Mouse (Mus musculus): ENCODE measurements at regions not wholly inside any gene's neighbourhood (a gene's known extent, or its start where the extent isn't known, plus 50 kb on each side); places are given as distances from the start of the nearest gene placed in this dataset.
"Not testable (repeated sequence)": the region's sequence is repeated elsewhere in the genome, so short reads cannot be mapped to it uniquely, and the experiment has no call there.

DNA sequence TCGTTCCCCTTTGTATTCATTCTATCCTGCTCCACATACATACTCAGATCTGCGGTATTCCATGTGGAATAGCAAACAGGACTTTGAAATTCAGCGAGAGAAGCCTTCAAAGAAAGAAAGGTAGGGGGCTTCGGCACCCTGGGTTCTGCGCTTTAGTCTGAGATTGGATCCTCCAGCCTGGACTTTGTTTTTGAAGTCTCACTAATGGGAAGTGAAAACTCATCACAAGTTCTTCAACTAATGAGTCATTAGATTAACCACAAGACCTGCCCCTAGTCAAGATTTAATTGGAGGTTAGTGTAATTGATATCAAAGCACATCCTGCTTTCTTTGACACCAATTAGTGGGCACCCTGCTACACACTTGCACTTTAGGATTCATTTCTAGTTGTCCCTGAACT, 492.5 kb upstream of the Zfp960 start:
- DNase-seq (ENCODE audit: low spot score) = no peak

DNA sequence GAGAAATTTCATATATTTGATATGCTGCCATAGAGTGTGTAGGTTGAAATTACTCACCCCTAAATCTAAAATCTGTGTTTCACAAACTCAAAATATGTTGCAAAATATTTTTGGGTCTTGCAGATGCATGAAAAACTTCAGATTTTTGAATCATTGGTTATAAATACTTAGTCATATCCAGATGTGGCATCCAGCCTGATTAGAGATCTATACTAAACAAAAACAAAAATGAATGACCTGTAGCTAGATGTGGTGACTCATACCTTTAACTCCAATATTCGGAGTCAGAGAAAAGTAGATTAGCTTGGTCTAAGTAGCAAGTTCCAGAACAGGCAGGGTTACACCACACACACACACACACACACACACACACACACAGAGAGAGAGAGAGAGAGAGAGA, 475.1 kb upstream of the Zfp960 start:
- DNase-seq (ENCODE audit: low spot score) = no peak

DNA sequence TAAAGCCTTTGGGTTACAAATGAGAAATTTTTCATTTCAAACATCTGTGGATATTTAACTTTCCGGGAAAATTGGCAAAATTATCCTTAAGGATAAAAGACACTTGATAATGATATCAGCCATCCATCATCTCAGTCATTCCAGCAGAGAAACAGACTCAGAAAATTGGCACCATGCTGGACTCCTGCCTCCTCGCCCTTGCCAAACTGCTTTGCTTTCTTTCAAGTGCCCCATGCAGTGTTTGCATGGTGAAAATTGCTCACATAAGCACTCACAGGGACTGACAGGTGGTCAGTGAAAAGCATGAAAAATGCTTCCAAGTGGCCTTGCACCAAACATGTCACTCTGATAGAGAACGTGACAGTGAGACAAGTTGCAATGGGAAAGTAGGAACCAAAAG, 464.2 kb upstream of the Zfp960 start:
- DNase-seq (ENCODE audit: low spot score) = no peak

DNA sequence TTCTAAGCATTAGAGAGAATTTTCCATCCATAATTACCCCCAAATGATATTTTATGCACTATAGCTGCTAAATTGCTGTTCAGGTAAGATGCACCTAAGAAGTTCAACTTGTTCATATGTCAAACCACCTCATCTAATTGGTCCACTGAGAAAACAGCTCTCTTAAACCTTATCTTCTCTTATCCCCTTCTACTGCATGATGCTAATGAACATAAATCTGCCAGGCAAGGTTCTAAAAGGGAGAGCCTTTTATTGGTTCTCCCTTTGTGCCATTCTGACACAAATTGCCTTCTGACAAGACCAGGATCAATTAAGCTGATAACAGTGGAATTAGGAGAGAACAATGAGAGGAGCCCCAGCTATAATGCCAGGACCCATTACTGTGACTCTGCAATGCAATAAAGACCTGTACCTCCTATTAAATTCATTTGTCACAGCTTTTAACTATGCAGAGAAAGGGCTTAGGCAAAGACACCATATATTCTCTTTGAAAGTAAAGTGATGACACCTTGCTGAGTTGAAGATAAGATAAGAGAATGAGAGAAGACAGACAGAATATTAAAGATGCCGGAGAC, 451.4 kb upstream of the Zfp960 start:
- DNase-seq (ENCODE audit: low spot score) = no peak

DNA sequence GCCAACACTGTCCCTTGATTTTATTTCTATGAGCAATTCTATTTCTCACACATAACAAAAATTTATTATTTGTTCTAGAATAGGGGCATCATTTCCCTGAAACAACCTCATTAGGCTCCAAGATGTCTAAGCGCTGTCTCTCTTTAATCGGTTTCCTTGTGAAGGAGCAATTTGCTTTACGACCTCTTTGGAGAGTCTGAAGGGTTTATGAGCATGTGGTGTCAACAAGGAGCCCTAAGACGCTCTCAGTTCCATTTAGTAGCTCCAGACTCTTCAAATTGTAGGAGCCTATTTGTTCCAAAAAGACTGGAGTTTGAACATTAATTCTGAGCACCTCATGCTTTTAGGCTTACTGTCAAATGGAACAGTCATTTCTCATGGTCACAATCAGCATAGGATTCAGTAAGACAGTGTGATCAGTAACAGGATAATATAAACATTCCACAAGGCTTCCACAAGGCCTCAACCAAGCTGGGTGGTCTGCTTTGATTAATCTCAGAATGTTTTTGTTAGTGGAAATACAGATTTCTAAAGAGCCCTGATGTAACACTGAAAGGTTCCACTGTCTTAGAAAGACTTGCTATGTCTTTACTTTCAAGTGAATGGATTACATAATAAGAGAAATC, 441.9 kb upstream of the Zfp960 start:
- DNase-seq (ENCODE audit: low spot score) = no peak

DNA sequence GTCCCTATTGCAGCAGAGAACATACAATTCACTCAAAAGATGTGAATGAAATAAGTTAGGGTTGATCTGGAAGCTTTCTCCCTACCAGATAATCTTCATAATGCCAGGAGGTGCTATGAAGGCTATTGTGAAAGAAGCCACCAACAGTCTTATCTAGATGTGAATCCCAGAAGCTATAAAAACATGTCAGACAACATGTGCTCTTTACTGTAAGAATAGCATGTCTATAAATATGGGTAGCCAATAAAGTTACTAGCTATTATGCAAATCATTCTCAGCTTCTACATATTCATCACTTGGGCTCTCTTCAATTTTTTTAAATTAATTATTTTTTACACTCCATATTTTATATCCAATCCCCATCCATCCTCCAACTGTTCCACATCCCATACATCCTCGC, 434.1 kb upstream of the Zfp960 start:
- DNase-seq (ENCODE audit: low spot score) = no peak

DNA sequence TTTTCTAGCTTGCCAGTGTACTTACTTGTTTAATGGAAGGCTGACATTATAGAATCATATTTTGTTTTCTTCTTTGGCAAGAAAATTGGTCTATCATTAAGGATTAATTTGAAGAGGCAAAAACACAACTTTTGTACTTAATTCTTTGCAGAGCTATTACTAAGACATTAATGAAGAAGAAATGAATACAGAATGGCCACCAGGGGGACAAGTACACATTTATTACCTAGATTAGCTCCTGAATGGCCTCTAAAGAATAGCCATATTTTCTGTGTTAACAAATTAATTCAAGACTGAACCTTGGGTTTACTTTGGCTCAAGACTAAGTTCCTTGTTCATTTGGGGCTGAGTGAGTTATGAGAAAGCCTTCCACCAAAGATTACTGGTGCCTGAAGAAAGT, 430.5 kb upstream of the Zfp960 start:
- DNase-seq (ENCODE audit: low spot score) = no peak

DNA sequence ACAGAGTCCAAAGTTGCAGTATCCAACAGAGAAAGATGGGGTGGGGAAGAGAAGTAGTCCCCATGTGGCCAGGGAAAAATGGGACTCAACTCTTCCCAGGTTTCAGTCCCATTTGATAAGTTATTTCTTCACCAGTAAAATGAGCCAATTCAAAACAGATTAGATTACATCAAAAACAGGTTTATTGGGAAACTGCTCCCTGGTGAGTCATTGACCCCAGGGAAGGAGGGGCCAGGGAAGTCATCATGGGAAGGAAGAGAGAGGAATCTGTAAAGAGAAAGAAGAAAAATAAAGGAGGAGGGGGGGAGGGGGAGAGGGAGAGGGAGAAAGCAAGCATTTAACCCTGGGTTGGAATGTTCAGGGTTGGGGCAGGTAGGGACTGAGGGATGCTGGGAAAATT, 426.4 kb upstream of the Zfp960 start:
- no peak for DNase-seq (ENCODE audit: low spot score)

DNA sequence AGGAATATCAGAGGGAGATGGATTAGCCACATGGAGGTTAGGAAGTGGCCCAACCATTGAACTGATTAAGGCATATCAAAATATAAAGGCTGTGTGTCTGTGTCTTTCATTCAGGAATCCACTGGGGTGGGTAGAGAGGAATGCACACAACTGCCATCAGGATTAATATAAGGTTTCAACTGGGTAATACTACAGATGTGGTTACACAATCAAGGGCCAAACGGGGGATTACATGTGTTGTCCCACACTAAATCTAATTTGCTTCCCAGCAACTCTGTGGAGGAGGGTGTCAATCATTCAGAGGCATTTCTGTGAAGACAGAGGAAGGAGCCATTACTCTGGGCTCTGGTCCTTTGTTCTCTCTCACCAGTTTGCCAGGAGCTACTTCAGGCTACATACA, 416.0 kb upstream of the Zfp960 start:
- DNase-seq (ENCODE audit: low spot score) = no peak

DNA sequence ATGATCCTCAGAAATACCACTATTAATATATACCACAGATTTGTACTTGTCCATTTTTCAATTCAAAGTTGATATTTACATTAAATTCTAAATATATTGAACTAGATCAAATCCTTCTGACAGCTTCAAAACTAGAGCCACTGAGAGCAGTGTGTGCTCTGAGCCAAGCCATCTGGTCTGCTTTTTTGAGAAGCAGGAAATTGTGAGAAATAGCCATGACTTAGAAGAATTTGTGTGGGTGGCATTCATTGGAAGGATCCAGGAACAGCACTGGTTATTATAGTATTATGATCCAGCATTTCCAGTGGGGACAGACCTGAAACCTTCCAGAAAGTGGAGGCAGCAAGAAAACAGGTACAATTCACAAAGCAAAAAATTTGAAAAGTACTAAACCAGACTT, 398.7 kb upstream of the Zfp960 start:
- no peak for DNase-seq (ENCODE audit: low spot score)

DNA sequence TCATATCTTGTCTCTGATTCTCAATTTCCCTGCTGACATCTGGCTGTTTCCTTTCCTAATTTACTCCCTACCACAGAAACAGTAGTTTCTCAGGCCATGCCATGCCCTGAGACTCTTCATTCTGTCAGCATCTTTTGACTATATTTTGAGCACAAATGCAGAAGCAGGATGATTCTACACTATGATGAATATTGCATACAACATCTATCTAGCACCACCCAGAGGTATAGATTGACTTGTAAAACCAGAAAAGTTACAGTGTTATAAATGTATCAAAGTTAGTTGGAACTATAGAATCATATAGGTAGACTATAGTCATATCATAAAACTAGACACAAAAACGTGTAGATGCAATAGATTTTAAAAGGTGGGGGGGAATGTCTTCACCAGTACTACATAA, 396.3 kb upstream of the Zfp960 start:
- no peak for DNase-seq (ENCODE audit: low spot score)

DNA sequence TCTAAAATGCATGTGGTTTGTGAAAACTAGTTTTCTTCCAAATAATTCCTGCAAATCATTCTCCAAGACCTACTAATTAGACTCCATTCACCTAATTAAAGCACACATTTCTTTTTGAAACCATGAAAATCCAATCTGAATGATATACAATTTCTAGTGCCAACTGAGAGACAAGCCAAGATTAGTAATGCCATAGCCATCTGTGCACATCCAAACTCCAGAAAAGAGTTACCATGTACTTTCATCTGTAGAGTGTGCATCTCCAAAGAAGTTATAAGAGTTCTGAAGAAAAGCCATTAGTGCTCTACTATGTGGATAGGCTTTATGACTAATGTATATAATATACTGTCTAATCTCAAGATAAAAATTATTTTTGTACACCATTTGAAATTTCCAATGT, 359.7 kb upstream of the Zfp960 start:
- no peak for DNase-seq (ENCODE audit: low spot score)

DNA sequence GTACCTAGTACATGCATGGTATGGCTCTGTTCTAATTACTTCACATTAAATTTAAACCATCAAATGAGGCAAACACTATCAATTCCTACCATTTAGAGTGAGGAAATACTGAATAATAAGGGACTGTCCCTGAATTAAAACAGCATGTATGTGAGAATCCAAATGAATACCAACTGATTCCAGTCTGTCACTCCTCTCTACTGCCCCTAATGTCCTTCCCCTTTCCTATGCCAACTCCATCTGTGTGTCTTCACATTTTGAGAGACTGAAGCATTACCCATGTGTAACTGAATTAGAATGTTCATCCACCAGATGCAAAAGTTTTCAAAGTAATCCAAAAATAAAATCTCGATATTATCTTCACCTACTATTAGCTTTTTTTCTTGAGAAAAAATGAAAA, 358.0 kb upstream of the Zfp960 start:
- DNase-seq (ENCODE audit: low spot score) = no peak

DNA sequence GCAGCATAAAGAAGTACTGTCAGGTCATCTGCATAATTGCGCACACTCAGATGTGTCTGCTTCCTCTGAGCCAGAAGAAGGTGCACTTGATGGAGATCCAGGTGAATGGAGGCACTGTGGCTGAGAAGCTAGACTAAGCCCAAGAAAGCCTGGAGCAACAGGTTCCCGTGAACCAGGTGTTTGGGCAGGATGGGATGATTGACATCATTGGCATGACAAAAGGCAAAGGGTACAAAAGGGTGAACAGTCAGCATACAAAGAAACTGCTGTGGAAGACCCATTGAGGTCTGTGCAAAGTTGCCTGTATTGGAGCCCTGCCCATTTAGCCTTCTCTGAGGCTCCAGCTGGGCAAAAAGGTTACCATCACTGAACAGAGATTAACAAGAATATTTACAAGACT, 337.0 kb upstream of the Zfp960 start:
- DNase-seq (ENCODE audit: low spot score) = no peak

DNA sequence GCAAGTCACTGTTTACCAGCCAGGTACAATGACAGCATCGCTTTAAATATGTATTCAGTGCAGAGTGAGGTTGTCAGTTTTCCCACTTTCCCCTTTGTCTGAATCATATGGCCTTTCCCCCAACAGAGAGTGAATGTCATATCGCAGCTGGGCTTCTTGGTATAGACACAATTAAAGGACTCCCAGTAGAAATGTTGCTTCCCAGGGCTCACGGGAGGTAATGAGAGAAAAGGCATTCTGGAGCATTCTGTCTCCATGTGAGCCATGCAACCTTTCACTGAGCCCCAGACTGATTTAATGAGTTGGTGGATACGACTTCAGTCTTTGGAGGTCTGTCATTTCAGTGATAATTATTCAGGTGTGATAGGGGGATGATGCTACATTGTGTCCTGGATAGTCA, 310.8 kb upstream of the Zfp960 start:
- no peak for DNase-seq (ENCODE audit: low spot score)

DNA sequence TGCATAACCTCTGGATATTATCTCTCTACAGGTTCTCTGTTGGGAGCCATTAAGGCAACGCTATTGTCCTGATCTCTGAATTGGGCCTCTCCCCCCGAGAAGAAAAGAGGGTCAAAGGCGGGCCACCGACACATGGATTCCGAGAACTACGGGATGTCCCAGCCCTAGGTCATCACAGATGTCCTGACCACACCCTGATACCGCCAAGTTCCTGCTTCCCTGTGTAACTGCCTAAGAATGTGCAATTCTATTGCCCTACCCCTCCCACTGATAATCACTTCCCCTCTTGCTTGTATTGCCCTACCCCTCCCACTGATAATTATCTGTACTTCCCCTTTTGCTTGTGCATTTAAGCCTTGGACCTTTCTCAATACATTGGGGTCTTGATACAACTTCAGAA, 293.3 kb upstream of the Zfp960 start:
- not testable (repeated sequence) for DNase-seq (ENCODE audit: low spot score)

DNA sequence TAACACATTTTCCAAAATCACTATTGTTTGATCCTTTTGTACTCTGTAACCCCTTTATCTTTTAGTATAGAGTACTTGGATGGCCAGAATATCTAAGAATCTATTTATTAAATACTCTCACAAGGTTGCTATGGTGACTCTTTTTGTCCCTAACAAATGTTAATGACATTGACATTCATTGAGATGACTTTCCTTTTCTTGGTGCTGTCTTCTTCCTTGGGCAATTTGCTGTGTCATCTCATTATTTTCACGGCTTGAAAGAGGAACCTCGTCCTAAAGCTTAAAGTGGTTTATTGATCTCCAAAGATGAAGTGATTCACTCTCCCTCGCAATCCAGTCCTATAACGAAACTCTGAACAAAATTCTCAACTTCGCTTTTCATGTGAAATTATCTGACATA, 265.6 kb upstream of the Zfp960 start:
- no peak for DNase-seq (ENCODE audit: low spot score)

DNA sequence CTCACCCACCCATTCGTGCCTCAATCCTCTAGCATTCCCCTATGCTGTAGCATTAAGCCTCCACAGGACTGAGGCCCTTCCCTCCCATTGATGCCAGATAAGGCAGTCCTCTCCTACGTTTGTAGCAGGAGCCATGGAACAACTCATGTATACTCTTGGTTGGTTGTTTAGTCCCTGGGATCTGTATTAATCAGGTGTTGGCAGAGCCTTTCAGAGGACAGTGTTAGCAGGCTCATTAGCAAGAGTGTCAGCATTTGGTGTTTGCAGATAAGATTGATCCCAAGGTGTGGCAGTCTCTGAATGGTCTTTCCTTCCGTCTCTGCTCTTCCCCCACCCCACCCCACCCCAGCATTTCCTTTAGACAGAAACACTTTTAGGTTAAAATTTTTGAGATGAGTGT, 258.9 kb upstream of the Zfp960 start:
- DNase-seq (ENCODE audit: low spot score) = no peak

DNA sequence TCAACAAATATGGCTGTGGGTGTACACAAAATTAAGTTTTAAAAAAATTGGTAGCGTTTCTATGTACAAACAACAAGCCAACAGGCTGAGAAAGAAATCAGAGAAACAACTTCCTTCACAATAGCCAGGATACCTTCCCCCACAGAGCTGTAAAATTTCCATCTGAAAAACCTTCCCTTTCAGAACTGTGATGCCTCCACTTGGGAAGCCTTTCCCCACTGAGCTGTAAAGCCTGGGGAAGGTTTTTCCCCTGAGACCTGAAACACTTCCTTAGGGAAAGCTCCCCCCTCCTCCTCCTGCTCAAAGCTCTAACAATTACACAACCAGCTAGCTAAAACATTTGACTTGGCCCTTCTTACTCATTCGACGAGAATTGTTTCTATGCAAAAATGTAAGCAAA, 245.5 kb upstream of the Zfp960 start:
- no peak for DNase-seq (ENCODE audit: low spot score)

DNA sequence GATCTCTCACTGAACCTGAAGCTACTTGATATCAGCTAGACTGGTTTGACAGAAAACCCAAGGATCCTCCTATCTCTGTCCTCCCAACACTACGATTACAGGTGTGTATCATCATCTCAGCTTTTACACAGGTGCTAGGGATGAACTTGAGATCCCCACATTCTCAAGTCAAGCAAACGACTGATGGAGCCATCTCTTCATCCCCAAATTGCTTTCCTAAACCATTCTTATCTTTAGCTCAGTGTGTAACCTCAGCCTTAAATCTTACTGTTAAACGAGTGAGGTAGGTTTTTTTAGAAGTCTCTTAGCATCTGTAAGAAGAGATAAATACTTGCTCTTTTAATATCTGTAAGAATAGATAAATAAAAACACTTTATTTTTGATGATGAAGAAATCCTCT, 242.2 kb upstream of the Zfp960 start:
- DNase-seq (ENCODE audit: low spot score) = no peak

DNA sequence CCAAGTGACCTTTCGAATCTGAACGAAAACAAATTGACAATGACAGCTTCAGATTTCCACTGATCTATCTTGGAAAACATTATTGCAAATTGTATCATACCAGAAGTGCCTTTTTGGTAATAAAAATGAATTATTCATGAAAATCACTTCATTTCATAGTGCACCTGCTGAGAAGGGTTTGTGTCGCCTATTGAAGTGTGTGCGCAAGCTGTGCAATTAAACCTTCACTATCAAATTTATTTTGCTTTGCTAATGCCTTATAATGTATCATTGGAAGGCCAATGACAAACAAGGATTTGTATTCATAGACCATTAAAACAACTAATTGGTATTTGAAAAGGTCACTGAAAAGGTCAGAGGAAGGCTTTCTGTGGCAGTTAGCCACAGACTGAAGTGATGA, 224.8 kb upstream of the Zfp960 start:
- DNase-seq (ENCODE audit: low spot score) = no peak

DNA sequence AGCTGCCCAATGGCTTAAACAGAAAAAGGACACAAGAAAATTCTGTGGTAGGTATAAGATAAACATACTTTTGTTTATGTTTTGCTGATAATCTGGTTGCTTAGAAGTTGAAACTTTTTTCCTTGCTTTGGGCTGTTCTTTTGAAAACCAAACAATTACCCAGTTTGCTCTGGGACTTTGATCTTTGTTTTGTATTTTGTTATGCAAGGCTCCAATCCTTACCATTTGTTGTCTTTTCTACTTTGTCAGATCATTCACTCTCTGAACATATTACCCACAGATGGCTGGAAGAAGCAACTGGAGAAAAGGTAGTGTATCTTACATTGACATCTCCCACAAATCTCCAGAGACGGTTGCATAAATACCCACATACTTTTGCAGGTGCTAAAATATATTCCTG, 203.1 kb upstream of the Zfp960 start:
- DNase-seq (ENCODE audit: low spot score) = no peak

DNA sequence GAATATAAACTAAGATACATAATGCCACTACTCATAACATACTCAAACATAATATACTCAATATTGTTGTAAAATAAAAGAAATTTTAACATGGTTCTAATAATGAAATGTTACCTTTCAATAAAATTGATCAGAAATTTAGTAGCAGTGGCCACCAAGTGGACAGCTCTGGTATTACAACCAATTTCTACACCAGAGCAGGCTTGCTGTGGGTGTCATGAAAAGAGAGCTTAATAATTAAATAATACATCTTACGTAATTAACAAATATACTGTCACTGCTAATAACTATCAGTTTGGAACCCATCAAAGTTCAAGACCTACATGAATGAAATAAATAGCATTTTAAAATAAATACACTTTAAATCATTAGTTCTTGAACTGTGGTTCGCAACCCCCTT, 163.1 kb upstream of the Zfp960 start:
- DNase-seq (ENCODE audit: low spot score) = peak; percentile 24

DNA sequence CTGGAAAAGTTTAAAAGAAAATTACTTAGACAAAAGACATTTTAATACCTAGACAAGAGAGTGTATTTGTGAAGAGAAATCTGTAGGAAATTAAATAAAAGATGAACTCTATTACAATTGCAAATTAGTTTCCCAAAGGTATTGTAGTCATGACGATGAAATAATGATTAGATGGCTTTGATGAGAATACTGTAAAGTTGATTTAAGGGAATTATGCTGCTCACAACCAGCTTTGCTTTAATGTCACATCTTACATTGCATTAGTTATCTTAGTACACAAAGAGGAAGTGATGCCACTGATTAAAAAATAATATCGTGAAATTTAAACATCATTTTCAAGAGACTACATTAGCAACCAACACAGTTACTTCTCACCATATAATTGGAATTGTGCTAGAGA, 145.7 kb upstream of the Zfp960 start:
- DNase-seq (ENCODE audit: low spot score) = no peak

DNA sequence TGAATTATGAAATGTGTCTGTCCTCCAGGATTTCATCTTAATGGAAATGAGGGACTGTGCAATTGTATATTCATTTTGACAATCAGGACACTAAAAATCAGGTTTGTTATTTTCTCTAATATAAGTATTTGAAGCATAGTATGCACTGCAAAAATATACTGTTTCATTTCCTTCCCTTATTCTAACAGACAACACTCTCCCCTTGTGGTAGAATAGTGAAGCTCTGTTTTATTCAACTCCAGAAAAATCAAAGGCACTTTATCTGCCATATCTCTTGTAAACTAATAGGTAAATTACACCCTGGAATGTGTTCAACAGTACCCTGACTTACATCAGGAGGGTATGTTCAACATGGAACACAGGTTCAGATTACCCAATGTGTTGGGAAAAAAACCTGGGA, 137.7 kb upstream of the Zfp960 start:
- DNase-seq (ENCODE audit: low spot score) = no peak

Data from urinary bladder, postnatal 25 days (tissue).